Mouse (Mus musculus): ENCODE data around the gene Zfp536. TPM values are rescaled to one million over a fixed set of nuclear protein-coding genes. Genes with fewer than 3 reads are reported as not detected.

The Zfp536 gene
- total RNA-seq, 2 experiments from 2014 or later, result 29.8 to 33.2 TPM

GRCm38 (mm10) chr7:37528311-37528710 lies 245.1 kb downstream of the Zfp536 start:
- intact Hi-C loops (cut with DNase I), result no loop called here
- DNase-seq (ENCODE audit: extremely low spot score in 1 of 2, low spot score in 2 of 2), result no peak

- intact Hi-C loops (cut with DNase I), result no loop called here
- peak in 1 of 2 experiments; percentile 46 for DNase-seq (ENCODE audit: extremely low spot score in 1 of 2, low spot score in 2 of 2)
These were observed 245.6 kb downstream of the Zfp536 start for GRCm38 (mm10) chr7:37527890-37528289.

- intact Hi-C loops (cut with DNase I), result no loop called here
- DNase-seq (ENCODE audit: extremely low spot score in 1 of 2, low spot score in 2 of 2), result no peak
These were observed 252.0 kb downstream of the Zfp536 start for GRCm38 (mm10) chr7:37521407-37521806.

GRCm38 (mm10) chr7:37510933-37511675 lies 262.3 kb downstream of the Zfp536 start:
- no peak for DNase-seq (ENCODE audit: extremely low spot score in 1 of 2, low spot score in 2 of 2)
- intact Hi-C loops (cut with DNase I), result no loop called here

- intact Hi-C loops (cut with DNase I), result no loop called here
- no peak for DNase-seq (ENCODE audit: extremely low spot score in 1 of 2, low spot score in 2 of 2)
These were observed 263.7 kb downstream of the Zfp536 start for GRCm38 (mm10) chr7:37509700-37510099.

- no peak for DNase-seq (ENCODE audit: extremely low spot score in 1 of 2, low spot score in 2 of 2)
- intact Hi-C loops (cut with DNase I), result no loop called here
These were observed 267.9 kb downstream of the Zfp536 start for GRCm38 (mm10) chr7:37505548-37505947.

- intact Hi-C loops (cut with DNase I), result no loop called here
- no peak for DNase-seq (ENCODE audit: extremely low spot score in 1 of 2, low spot score in 2 of 2)
These were observed 268.3 kb downstream of the Zfp536 start for GRCm38 (mm10) chr7:37505096-37505495.

- no peak for DNase-seq (ENCODE audit: extremely low spot score in 1 of 2, low spot score in 2 of 2)
- intact Hi-C loops (cut with DNase I), result no loop called here
These were observed 274.6 kb downstream of the Zfp536 start for GRCm38 (mm10) chr7:37498881-37499280.

- no peak for DNase-seq (ENCODE audit: extremely low spot score in 1 of 2, low spot score in 2 of 2)
- intact Hi-C loops (cut with DNase I), result no loop called here
These were observed 276.9 kb downstream of the Zfp536 start for GRCm38 (mm10) chr7:37496491-37496890.

- DNase-seq (ENCODE audit: extremely low spot score in 1 of 2, low spot score in 2 of 2), result no peak
- intact Hi-C loops (cut with DNase I), result no loop called here
These were observed 283.1 kb downstream of the Zfp536 start for GRCm38 (mm10) chr7:37490312-37490711.

GRCm38 (mm10) chr7:37484946-37485345 lies 288.5 kb downstream of the Zfp536 start:
- intact Hi-C loops (cut with DNase I), result no loop called here
- DNase-seq (ENCODE audit: extremely low spot score in 1 of 2, low spot score in 2 of 2), result no peak

- DNase-seq (ENCODE audit: extremely low spot score in 1 of 2, low spot score in 2 of 2), result no peak
- intact Hi-C loops (cut with DNase I), result no loop called here
These were observed 290.9 kb downstream of the Zfp536 start for GRCm38 (mm10) chr7:37482564-37482963.

- no peak for DNase-seq (ENCODE audit: extremely low spot score in 1 of 2, low spot score in 2 of 2)
- intact Hi-C loops (cut with DNase I), result no loop called here
These were observed 292.3 kb downstream of the Zfp536 start for GRCm38 (mm10) chr7:37481165-37481564.

- no peak for DNase-seq (ENCODE audit: extremely low spot score in 1 of 2, low spot score in 2 of 2)
These were observed 296.1 kb downstream of the Zfp536 start for GRCm38 (mm10) chr7:37477309-37477708.

GRCm38 (mm10) chr7:37475485-37475884 lies 298.0 kb downstream of the Zfp536 start:
- no peak for DNase-seq (ENCODE audit: extremely low spot score in 1 of 2, low spot score in 2 of 2)
- intact Hi-C loops (cut with DNase I), result no loop called here

More at GRCm38 (mm10) chr7:37477309-37477708, 296.1 kb downstream of the Zfp536 start:
- intact Hi-C loops (cut with DNase I), result no loop called here

- no peak for DNase-seq (ENCODE audit: extremely low spot score in 1 of 2, low spot score in 2 of 2)
- intact Hi-C loops (cut with DNase I), result no loop called here
These were observed 299.2 kb downstream of the Zfp536 start for GRCm38 (mm10) chr7:37474284-37474683.

GRCm38 (mm10) chr7:37473311-37474084 lies 299.9 kb downstream of the Zfp536 start:
- DNase-seq (ENCODE audit: extremely low spot score in 1 of 2, low spot score in 2 of 2), result no peak
- intact Hi-C loops (cut with DNase I), result no loop called here

- intact Hi-C loops (cut with DNase I), result no loop called here
- no peak for DNase-seq (ENCODE audit: extremely low spot score in 1 of 2, low spot score in 2 of 2)
These were observed 301.7 kb downstream of the Zfp536 start for GRCm38 (mm10) chr7:37471726-37472125.

GRCm38 (mm10) chr7:37466477-37467243 lies 306.8 kb downstream of the Zfp536 start:
- intact Hi-C loops (cut with DNase I), result no loop called here
- no peak for DNase-seq (ENCODE audit: extremely low spot score in 1 of 2, low spot score in 2 of 2)

Data from left cerebral cortex, postnatal 10 days (tissue).